Mouse (Mus musculus) naive thymus-derived CD4-positive, alpha-beta T cell, adult 2 months (primary cell): ENCODE measurements at regions not wholly inside any gene's neighbourhood (a gene's known extent, or its start where the extent isn't known, plus 50 kb on each side); places are given as distances from the start of the nearest gene placed in this dataset.
A peak's percentile ranks its signal among the peaks of the same experiment; 100 is the strongest.

Experiments
- DNase-seq: peaks from one replicate; pipeline ENCODE4 v3.0.0-alpha.2; 2011; ENCODE audit warnings: low read depth

DNA sequence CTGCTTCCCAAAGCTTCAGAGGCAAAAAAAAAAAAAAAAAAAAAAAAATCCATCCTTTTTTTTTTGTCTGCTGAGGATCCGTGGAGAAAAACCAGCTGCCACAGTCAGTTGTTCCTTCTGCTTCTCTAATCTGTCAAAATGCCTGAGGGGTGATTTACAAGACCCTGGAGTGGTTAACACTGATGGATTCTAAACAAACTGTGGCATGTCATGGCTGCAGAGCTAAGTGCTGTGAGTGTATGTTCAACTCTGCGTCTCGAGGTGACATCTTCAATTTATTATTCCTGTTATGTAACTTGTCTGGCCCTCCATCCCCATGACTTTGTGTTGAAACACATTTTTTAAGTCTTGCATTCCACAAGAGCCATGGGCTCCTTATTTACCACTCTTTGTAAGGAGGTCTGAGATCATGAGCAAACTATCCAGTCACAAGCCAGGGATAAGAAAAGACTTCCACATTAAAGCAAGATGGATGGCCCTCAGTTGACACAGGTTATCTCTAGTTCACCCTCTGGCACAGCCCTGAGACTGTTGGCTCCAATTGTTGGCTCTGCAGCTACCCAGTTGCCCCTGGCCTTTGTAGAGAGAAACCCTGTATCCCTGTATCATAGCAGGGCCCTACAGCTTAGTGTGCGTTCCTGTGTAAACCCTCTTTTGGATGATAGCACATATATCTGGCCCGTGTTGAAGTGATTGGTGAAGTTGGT lies 153.6 kb downstream of the Thbs2 start:
- no peak for DNase-seq

GRCm38 (mm10) chr17:14539651-14540050 lies 154.4 kb downstream of the Thbs2 start:
- no peak for DNase-seq

GRCm38 (mm10) chr17:14539191-14539590 lies 154.8 kb downstream of the Thbs2 start:
- DNase-seq = no peak

- DNase-seq = no peak
Measured at GRCm38 (mm10) chr17:14538527-14538926, 155.5 kb downstream of the Thbs2 start.

- DNase-seq = no peak
Measured at GRCm38 (mm10) chr17:14532979-14533314, 161.1 kb downstream of the Thbs2 start.

DNA sequence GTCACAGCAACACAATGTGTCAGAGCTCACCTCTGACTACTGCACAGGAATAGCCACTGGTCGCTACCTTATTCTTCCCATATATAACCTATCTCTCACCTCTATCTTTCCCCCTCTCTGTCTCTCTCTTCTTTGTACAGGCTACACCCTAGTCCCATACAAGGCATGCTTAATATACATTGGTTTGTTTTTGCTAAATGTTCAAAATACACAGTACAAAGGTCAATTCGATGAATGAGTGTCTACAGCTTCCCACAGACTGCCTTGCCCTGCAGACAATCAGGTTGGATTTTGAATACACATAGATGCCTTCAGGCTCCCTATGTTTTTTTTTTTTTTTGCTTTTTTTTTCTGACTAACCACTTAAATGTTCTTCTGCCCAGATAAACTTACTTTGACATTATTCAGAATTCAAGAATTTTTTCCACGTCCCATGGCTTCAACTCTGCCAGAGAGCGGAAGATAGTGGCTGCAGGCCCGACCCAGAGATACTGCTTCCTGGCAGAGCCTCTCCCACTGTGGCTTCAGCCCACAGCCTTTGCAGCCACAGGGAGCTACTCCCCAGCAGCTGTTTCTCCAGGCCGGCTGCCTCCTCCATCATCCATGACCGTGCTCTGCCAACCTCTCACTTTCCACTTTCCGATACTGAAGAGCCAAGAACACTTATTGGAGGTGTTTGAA lies 161.6 kb downstream of the Thbs2 start:
- no peak for DNase-seq

- no peak for DNase-seq
Measured at GRCm38 (mm10) chr17:14531796-14532195, 162.2 kb downstream of the Thbs2 start.

- no peak for DNase-seq
Measured at GRCm38 (mm10) chr17:14527691-14528090, 166.3 kb downstream of the Thbs2 start.

DNA sequence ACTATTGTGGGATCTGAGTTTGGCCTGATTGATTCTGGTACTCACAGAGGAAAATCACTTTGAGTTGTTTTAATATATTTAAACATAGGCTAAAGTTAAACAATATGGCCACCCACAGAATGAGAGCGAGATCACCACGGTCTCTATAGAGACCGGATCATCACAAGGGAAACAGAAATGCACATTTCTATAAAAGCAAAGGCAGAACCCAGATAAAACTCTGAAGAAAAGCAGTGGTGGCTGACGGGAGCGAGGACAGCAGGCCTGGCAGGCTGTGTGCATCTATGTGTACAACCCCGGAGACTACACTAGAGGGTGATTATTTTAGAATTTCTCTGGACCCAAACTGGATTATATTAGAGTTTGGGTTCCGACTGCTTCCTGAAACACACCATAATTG lies 168.8 kb downstream of the Thbs2 start:
- no peak for DNase-seq

GRCm38 (mm10) chr17:14524426-14525236 lies 169.4 kb downstream of the Thbs2 start:
- DNase-seq = peak; percentile 64

DNA sequence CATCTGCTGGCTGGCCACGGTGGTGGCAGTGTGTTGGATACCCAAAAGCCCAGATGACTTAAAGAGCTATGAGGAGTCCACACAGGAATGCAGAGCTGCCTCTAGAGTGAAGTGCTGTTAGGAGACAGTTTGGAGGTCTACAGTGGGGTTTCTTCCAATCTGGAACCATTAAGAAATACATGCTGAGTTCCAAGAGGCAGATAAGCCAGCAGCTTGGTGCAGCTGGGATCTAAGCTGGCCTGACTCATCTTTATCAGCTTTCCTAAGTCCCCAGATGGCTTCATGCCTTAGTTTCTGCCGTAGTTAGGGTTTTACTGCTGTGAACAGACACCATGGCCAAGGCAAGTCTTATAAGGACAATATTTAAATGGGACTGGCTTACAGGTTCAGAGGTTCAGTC lies 172.0 kb downstream of the Thbs2 start:
- no peak for DNase-seq

- DNase-seq = peak; percentile 18
Measured at GRCm38 (mm10) chr17:14520565-14520964, 173.5 kb downstream of the Thbs2 start.

- no peak for DNase-seq
Measured at GRCm38 (mm10) chr17:14519367-14519766, 174.7 kb downstream of the Thbs2 start.

DNA sequence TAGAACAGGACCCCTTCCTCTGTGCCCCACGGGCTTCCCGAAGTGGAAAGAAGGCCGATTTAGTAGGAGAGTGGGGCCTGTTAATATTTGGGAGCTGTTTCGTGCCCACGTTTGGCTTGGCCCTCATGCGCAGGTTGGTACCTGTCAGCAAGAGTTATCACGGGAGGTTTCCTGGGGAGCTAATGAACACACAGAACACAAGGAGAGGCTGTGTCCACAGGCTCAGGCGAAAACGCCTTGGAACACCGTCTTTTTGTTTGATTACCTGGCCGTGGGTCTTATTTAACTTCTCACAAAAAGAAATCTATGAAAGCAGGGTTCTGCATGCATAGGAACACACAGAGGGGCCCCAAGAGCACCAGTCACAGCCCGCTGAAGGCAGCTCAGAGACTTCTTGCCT lies 175.8 kb downstream of the Thbs2 start:
- DNase-seq = no peak

GRCm38 (mm10) chr17:14517368-14517767 lies 176.7 kb downstream of the Thbs2 start:
- no peak for DNase-seq

DNA sequence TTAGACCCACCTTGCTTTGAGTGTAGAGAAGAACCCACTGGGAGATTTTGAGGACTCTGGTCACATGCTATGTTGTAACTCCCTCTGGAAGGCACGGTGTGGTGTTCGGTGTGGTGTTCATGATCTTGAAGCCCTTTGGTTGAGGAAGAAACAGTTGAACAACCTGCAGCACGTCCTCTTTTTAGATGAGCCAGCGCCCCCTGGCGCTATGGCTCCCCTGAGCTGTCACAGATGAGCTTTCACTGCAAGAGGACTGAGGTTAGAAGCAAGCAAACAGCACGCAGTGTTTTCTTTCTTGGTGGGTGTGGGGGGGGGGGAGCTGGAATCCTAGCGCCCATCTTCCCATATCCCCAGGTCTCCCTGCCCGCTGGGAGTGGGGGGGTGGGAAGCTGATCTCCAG lies 177.9 kb downstream of the Thbs2 start:
- DNase-seq = no peak

GRCm38 (mm10) chr17:14513454-14513853 lies 180.6 kb downstream of the Thbs2 start:
- no peak for DNase-seq

DNA sequence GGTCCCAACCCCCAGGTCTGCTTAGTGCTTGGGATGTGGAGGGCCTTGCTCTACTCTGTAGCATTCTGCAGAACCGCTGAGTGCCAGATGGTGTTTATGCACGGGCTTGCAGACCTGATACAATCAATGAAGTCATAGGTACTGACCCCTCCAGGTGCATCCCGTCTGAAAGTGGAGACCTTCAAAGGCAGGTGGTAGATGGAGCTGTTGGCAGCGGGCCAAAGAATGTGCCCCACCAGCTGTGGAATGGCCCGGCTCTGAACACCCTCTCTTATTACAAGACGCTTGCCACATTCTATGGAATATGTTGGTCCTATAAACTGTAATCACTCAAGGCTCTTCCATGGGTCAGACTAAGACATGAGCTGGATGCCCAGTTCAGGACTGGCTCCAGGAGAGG lies 183.5 kb downstream of the Thbs2 start:
- no peak for DNase-seq

- DNase-seq = no peak
Measured at GRCm38 (mm10) chr17:14507111-14507510, 186.9 kb downstream of the Thbs2 start.

DNA sequence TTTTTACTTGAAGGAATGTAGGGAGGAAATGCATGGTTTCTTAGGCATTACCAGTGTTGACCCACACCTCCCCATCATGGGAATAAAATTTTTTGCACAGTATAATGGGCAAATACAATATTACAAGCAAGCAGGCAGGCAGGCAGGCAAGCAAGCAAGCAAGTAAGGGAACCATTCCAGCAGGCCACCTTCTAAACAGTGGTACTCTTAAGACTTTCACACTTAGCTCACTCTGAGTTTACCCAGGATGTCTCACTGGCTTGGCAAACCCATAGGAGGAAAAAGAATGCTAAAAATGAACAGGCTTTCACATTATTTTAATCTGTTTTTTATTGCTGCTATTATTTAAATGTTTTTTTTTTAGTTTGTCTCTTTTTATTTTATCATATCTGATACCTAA lies 187.9 kb downstream of the Thbs2 start:
- DNase-seq = no peak

DNA sequence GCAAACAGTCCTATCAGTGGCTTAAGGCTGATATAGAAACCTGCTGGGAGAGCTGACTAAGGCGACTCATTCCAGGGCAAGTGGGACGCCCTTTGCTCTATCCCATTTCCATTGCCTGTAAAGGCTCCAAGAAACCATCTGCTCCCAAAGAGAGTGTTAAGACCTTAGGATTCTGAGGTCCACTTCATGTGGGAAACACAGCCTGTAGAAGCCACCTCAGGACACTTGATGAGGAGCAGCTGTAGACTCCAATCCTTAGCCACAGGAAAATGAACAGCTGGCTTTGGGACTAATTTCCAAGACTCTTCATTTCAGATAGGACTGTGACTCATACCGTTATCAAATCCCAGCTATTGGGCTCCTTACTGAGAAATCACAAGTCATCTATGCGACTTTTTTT lies 188.6 kb downstream of the Thbs2 start:
- no peak for DNase-seq

- DNase-seq = no peak
Measured at GRCm38 (mm10) chr17:14503670-14504069, 190.4 kb downstream of the Thbs2 start.

GRCm38 (mm10) chr17:14501341-14501740 lies 192.7 kb downstream of the Thbs2 start:
- no peak for DNase-seq
